Mouse (Mus musculus) neural tube, embryonic 10.5 days (tissue): ENCODE measurements at regions not wholly inside any gene's neighbourhood (a gene's known extent, or its start where the extent isn't known, plus 50 kb on each side); places are given as distances from the start of the nearest gene placed in this dataset.
"Not testable (repeated sequence)": the region's sequence is repeated elsewhere in the genome, so short reads cannot be mapped to it uniquely, and the experiment has no call there.

Experiments
- DNase-seq: peaks from one replicate; pipeline ENCODE4 v3.0.0-alpha.2; 2017; ENCODE audit warnings: low spot score; ENCODE audit errors: extremely low spot score

GRCm38 (mm10) chr14:19080001-19080400 is 185.9 kb upstream of the Ube2e2 start:
- not testable (repeated sequence) for DNase-seq

DNA sequence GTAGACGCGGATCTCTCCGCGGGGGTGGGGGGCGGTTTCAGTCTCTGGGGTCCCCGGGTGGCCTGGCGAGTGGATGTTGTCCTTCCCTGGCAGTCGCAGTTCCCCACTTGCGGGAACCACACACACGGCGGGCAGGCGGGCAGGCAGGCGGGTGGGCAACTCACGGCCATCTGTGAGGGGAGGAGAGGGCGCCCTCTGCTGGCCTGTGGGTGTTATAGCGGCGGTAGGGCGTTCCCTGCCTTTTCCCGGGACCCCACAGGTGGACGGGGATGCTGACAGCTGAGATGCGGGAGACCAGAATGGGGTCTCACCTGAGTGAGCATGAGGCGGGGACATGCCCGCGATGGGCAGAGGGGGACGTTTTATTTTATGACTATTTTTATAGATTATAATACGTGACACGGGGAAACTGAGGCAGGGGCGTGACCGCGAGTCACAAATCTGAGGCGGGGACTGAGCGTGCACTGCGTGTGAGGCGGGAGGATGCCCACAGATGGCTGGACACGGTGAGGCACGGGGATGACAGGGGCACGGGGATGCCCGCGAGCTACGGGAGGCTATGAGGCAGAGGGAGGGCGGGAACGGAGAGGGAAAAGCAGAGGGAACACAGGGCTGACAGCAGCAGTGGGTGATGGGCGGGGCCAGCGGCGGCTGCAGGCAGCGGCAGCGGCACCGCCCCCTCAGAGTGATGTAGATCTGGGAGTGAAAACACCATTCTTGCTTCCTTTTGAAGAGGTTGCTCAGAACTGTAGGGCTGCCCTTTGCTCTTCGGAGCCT is 148.1 kb upstream of the Ube2e2 start:
- peak; percentile 72 for DNase-seq

DNA sequence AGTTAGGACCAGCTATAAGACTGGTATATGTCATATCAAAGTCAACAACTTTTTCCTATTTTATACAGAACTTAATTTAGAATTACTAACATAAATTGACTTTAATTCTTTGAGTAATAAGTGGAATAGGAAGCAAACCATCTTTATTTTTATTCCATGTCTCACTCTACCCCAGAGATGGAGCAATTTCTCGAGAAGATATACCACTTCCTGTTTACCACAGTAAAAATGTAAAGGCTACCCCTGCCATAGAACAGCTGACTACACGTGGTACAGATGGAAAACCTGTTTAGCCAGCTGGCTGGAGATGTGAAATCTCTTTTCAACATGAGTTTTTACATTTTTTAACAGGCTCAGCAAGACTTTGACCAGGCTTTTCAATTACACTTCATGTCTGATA is 126.0 kb upstream of the Ube2e2 start:
- no peak for DNase-seq

DNA sequence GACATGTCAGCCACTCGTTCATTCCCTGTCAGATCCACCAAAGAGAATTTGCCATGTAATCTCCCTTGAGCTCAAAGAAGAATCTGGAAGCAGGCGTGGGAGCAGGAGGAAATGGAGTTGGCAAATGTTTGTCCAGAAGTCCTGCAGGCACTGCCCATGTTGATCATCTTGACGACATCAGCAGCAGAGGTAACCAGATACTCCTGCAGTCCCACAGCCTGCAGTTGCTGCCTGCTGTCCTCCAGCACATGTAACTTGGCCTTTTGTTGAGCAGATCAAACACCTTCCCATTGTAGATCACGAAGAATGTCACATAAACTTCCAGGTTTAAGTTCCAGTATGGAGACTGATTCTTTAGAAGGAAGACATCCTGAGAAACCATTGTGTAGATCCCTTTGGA is 121.3 kb upstream of the Ube2e2 start:
- DNase-seq, result no peak

DNA sequence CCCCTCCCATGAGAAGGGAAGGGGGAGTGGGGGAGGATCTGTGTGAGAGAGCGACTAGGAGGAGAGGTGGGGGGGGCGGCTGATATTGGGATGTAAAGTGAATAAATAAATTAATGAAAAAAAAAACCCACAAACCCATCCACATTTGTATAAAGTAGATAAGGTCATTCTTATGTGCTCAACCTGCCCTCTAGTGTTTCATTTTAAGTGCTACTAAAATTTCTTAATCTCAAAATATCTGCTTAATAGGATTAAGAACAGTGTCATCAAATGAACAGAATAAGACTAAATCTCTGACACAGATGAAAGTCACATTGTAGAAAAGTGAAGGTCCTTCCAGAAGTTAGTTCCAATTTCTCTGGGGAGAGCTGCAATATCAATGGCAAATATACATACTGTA is 119.5 kb upstream of the Ube2e2 start:
- not testable (repeated sequence) for DNase-seq

DNA sequence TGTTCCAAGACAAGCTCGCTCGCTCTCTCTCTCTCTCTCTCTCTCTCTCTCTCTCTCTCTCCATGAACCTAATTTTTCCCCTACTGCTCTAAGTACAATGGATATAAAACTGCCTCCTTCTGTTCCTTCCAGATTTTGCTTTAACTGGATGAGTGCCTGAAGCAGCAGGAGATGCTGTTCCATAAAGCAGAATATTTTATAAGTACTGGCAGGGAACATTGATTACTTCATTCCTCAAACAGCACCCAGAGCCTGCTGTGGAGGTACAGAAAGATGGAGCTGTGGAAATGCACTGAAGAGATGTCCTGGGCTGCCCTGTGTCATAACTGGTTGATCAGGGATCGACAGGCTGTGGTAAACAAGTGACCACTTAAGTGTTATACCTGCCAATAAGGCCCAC is 89.8 kb upstream of the Ube2e2 start:
- DNase-seq, result no peak

GRCm38 (mm10) chr14:18963864-18964263 is 69.8 kb upstream of the Ube2e2 start:
- no peak for DNase-seq

DNA sequence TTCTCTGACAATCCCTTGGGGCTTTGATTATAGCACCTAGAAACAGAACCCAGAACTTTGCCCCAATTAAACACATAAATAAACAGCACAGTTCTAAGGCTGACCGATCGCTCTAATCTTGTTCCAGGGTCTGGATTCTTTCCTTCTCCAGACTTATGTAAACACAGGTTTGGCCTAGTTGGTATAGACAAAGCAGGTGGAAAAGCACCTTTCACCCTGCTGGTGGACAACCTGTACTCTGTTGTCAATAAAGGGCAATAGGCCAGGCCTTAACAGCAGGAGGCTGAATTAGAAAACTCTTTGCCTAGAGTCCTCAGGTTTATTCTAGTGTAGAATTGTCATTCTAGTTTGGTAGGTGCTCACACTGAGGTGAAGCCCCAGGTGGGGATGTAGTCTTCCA is 69.2 kb upstream of the Ube2e2 start:
- DNase-seq, result no peak
